Comparison of ENCODE assay signal across 11 mouse cellular contexts in genomic region chr8:77473773-77474172, GRCm38 (mm10). TPM values are rescaled to one million over a fixed set of nuclear protein-coding genes. Genes with fewer than 3 reads are reported as not detected.
DNase-seq lines count a peak whose midpoint lies in the region; ATAC-seq and TF ChIP-seq lines count a peak whose summit lies in the region.
"Had no signal": no experiment of that assay in that cellular context is flagged by ENCODE, and none has a peak within 500 bp of the region (broad histone marks: within the 10 kb centered on the region; RNA-seq: fewer than 3 reads in every experiment).

No protein-coding gene starts in this region.

- ATAC-seq in lung, embryonic 16.5 days (ENCODE audit: low read depth): peak; percentile 26; the same call in 1 of the 2 replicates
- no peak for ATAC-seq in heart, postnatal 0 days (ENCODE audit: insufficient read depth, low read depth)
- ATAC-seq in stomach, embryonic 16.5 days (ENCODE audit: insufficient read depth, low FRiP score): no peak
- ATAC-seq: forebrain, postnatal 0 days had no signal

- H3K9me3 ChIP-seq in heart, embryonic 10.5 days: no peaks in the 10 kb centered on the region
- no peaks in the 10 kb centered on the region for H3K9me3 ChIP-seq in lung, embryonic 16.5 days (ENCODE audit: control insufficient read depth, low read length)
- H3K9me3 ChIP-seq in heart, postnatal 0 days (replicated peaks; ENCODE audit: control insufficient read depth, low read length): no peaks in the 10 kb centered on the region
- H3K9me3 ChIP-seq in stomach, embryonic 16.5 days (replicated peaks; ENCODE audit: control insufficient read depth, low read length): no peaks in the 10 kb centered on the region

- TF ChIP-seq EP300 in heart, postnatal 0 days (IDR thresholded peaks at IDR 0.05; ENCODE audit: low read depth): no peak

- no peaks in the 10 kb centered on the region for H3K36me3 ChIP-seq in heart, embryonic 10.5 days
- H3K36me3 ChIP-seq in lung, embryonic 16.5 days (ENCODE audit: control insufficient read depth, insufficient read depth, low read length): no peaks in the 10 kb centered on the region
- H3K36me3 ChIP-seq in heart, postnatal 0 days (replicated peaks; ENCODE audit: control insufficient read depth, insufficient read depth, low read length): no peaks in the 10 kb centered on the region
- H3K36me3 ChIP-seq in stomach, embryonic 16.5 days (ENCODE audit: control insufficient read depth, insufficient read depth, low read length): no peaks in the 10 kb centered on the region

- H3K9ac ChIP-seq in lung, embryonic 16.5 days (ENCODE audit: low read length): no peak overlapping the region
- no peak overlapping the region for H3K9ac ChIP-seq in heart, postnatal 0 days (replicated peaks; ENCODE audit: low read depth, low read length)
- H3K9ac ChIP-seq in stomach, embryonic 16.5 days (ENCODE audit: low read length): 0 out of 2 replicates have a peak overlapping the region, but pooled peaks have one; percentile 23
- H3K9ac ChIP-seq: forebrain, postnatal 0 days; hindbrain, embryonic 14.5 days had no signal

- H3K27ac ChIP-seq in heart, embryonic 10.5 days: peak overlapping the region; percentile 67
- H3K27ac ChIP-seq in lung, embryonic 16.5 days (ENCODE audit: low read length): peak overlapping the region; percentile 36
- H3K27ac ChIP-seq in heart, postnatal 0 days (ENCODE audit: low read depth): peak overlapping the region; percentile 85
- peak overlapping the region; percentile 73 for H3K27ac ChIP-seq in stomach, embryonic 16.5 days (ENCODE audit: low read length)
- H3K27ac ChIP-seq: hindbrain, embryonic 14.5 days had no signal

- no peak overlapping the region for H3K4me2 ChIP-seq in lung, embryonic 16.5 days (ENCODE audit: low read depth, low read length)
- H3K4me2 ChIP-seq in heart, postnatal 0 days (ENCODE audit: low read depth, low read length): no peak overlapping the region; the same call in 1 of the 2 replicates
- no peak overlapping the region; the same call in 1 of the 2 replicates for H3K4me2 ChIP-seq in stomach, embryonic 16.5 days (ENCODE audit: low read depth, low read length)
- H3K4me2 ChIP-seq: hindbrain, embryonic 14.5 days had no signal

- H3K27me3 ChIP-seq in heart, embryonic 10.5 days (ENCODE audit: insufficient read depth, poor library complexity, severe bottlenecking): no peaks in the 10 kb centered on the region
- H3K27me3 ChIP-seq in lung, embryonic 16.5 days (ENCODE audit: control insufficient read depth, insufficient read depth, low read depth, low read length): no peaks in the 10 kb centered on the region
- H3K27me3 ChIP-seq in heart, postnatal 0 days (ENCODE audit: control insufficient read depth, insufficient read depth, low read length): no peaks in the 10 kb centered on the region
- H3K27me3 ChIP-seq in stomach, embryonic 16.5 days (ENCODE audit: control insufficient read depth, insufficient read depth, low read length): no peaks in the 10 kb centered on the region

- H3K4me3 ChIP-seq in heart, embryonic 10.5 days: no peak overlapping the region
- H3K4me3 ChIP-seq in lung, embryonic 16.5 days (ENCODE audit: low read length): no peak overlapping the region
- no peak overlapping the region for H3K4me3 ChIP-seq in heart, postnatal 0 days (ENCODE audit: low read depth, low read length)
- H3K4me3 ChIP-seq in stomach, embryonic 16.5 days (replicated peaks; ENCODE audit: low read length): no peak overlapping the region
- H3K4me3 ChIP-seq: myocyte had no signal

- H3K4me1 ChIP-seq in heart, embryonic 10.5 days: peaks cover 36% of the 10 kb centered on the region
- H3K4me1 ChIP-seq in lung, embryonic 16.5 days (replicated peaks; ENCODE audit: control insufficient read depth, insufficient read depth, low read length): peaks cover 26% of the 10 kb centered on the region
- peaks cover 45% of the 10 kb centered on the region for H3K4me1 ChIP-seq in heart, postnatal 0 days (ENCODE audit: control insufficient read depth, insufficient read depth)
- H3K4me1 ChIP-seq in stomach, embryonic 16.5 days (ENCODE audit: control insufficient read depth, insufficient read depth, low read length): peaks cover 34% of the 10 kb centered on the region

- DNase-seq in heart, embryonic 10.5 days (ENCODE audit: low spot score): no peak
- no peak for DNase-seq in heart, adult 18-20 months
- DNase-seq in lung, postnatal 14 days: no peak
- DNase-seq in heart, postnatal 0 days (ENCODE audit: low spot score): no peak
- DNase-seq in left cerebral cortex, postnatal 25 days (ENCODE audit: low spot score in 2 of 2): no peak
- DNase-seq in adrenal gland, postnatal 25 days: no peak
- DNase-seq: forebrain, postnatal 0 days had no signal

- no peak for TF ChIP-seq CTCF in heart, postnatal 0 days (IDR thresholded peaks at IDR 0.05; ENCODE audit: low read depth)

- WGBS in heart, embryonic 10.5 days: 56% methylated on average over 7 of the region's 7 CpGs
- 30% methylated on average over 7 of the region's 7 CpGs for WGBS in lung, embryonic 16.5 days
- WGBS in heart, postnatal 0 days: 37% methylated on average over 7 of the region's 7 CpGs
- WGBS in stomach, embryonic 16.5 days: 22% methylated on average over 7 of the region's 7 CpGs

- intact Hi-C loops in left cerebral cortex, postnatal 25 days (cut with DNase I): no loop called here

RNA-seq across cellular contexts. Expression of gene Arhgap10, which starts 44.0 kb away (rescaled TPM):
- 22.8 and 25.7 TPM in 2 replicates for polyA plus RNA-seq in heart, embryonic 10.5 days (2016; fragmentation: Nextera tagmentation; extraction: Ambion mirVana)
- total RNA-seq in heart, adult 18-20 months (2021): 10 to 100 TPM; 49.3 to 51.0 TPM
- polyA plus RNA-seq in lung, embryonic 16.5 days (2015; fragmentation: Nextera tagmentation; extraction: Ambion mirVana): 22.2 and 23.1 TPM in 2 replicates
- 33.3 and 37.8 TPM in 2 replicates for total RNA-seq in heart, postnatal 0 days (2014; rRNA removed; ENCODE audit: low replicate concordance)
- polyA plus RNA-seq in heart, postnatal 0 days (2015; fragmentation: Nextera tagmentation; extraction: Ambion mirVana): 23.6 and 25.5 TPM in 2 replicates
- polyA plus RNA-seq in stomach, embryonic 16.5 days (2015; fragmentation: Nextera tagmentation; extraction: Ambion mirVana): 32.8 and 33.4 TPM in 2 replicates
- total RNA-seq in left cerebral cortex, postnatal 25 days (2021): 10 to 100 TPM; 29.5 to 33.2 TPM
- 28.9 and 34.3 TPM in 2 replicates for total RNA-seq in adrenal gland, postnatal 25 days (2021)
